Comparison of ENCODE assay signal across 22 mouse cellular contexts in the genomic region with DNA sequence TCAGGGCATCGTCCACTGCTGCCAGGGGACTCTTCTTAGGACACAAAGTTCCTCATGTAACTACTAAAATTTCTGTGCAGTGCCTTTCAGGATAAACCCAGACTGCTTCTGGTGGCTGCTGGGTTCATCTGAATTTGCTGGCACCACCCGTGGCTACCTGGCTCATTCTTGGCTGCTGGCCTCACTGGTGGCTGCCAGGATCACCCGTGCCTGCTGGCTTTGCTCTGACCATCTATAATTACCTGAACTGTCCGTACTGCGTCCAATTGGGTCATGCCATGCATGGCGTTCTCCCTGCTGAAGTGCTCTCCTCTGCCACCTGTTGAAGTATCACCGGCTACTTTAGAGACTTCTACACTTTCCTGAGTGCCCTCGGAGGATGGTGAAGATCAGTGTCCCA. TPM values are rescaled to one million over a fixed set of nuclear protein-coding genes. Genes with fewer than 3 reads are reported as not detected.
A peak's percentile ranks its signal among the peaks of the same experiment; 100 is the strongest.
DNase-seq lines count a peak whose midpoint lies in the region; ATAC-seq lines count a peak whose summit lies in the region.
"Had no signal": no experiment of that assay in that cellular context is flagged by ENCODE, and none has a peak within 500 bp of the region (broad histone marks: within the 10 kb centered on the region; RNA-seq: fewer than 3 reads in every experiment).

No protein-coding gene starts in this region.

- H3K9ac ChIP-seq in kidney, embryonic 14.5 days (ENCODE audit: low read depth, low read length) = no peak overlapping the region
- H3K9ac ChIP-seq: embryonic facial prominence, embryonic 13.5 days; forebrain, embryonic 15.5 days; liver, postnatal 0 days; midbrain, embryonic 15.5 days had no signal

- H3K9me3 ChIP-seq in kidney, embryonic 14.5 days (ENCODE audit: control insufficient read depth, low read length) = no peaks in the 10 kb centered on the region
- H3K9me3 ChIP-seq: embryonic facial prominence, embryonic 13.5 days; forebrain, embryonic 15.5 days; hindbrain, embryonic 10.5 days; midbrain, embryonic 15.5 days had no signal

- intact Hi-C loops in heart, postnatal 25 days (cut with DNase I) = no loop called here
- intact Hi-C loops in heart, postnatal 14 days (cut with DNase I) = no loop called here

- H3K4me3 ChIP-seq in kidney, embryonic 14.5 days (ENCODE audit: low read length) = no peak overlapping the region
- H3K4me3 ChIP-seq: embryonic facial prominence, embryonic 13.5 days; forebrain, embryonic 15.5 days; hindbrain, embryonic 10.5 days; midbrain, embryonic 15.5 days; myocyte had no signal

- H3K27me3 ChIP-seq in kidney, embryonic 14.5 days (ENCODE audit: control insufficient read depth, insufficient read depth, low read length) = no peaks in the 10 kb centered on the region
- H3K27me3 ChIP-seq: embryonic facial prominence, embryonic 13.5 days; forebrain, embryonic 15.5 days; midbrain, embryonic 15.5 days had no signal

- no peak for ATAC-seq in CD4-positive, CD25-positive, alpha-beta regulatory T cell, adult 4 months
- no peak for ATAC-seq in kidney, embryonic 14.5 days (ENCODE audit: low FRiP score, low TSS enrichment)
- ATAC-seq: forebrain, embryonic 15.5 days; liver, postnatal 0 days; midbrain, embryonic 15.5 days had no signal

- DNase-seq in heart, adult 11 months = peak; percentile 92
- DNase-seq in heart, postnatal 25 days (ENCODE audit: low spot score) = no peak
- peak; percentile 79 for DNase-seq in cerebellum, adult 11 months
- peak; percentile 89 for DNase-seq in cerebellum, adult 9-10 months
- DNase-seq in heart, postnatal 14 days = peak; percentile 15 to 16
- DNase-seq: adrenal gland, postnatal 25 days; kidney, adult 18-20 months; kidney, postnatal 10 days; liver, postnatal 0 days; lung, postnatal 14 days; thymus, adult 18-20 months; thymus, postnatal 4 days had no signal

- 92% methylated on average over 8 of the region's 8 CpGs for WGBS in kidney, embryonic 14.5 days

- peaks cover 19% of the 10 kb centered on the region for H3K4me1 ChIP-seq in kidney, embryonic 14.5 days (ENCODE audit: control insufficient read depth, insufficient read depth, low read length)
- H3K4me1 ChIP-seq: forebrain, embryonic 15.5 days; midbrain, embryonic 15.5 days had no signal

- no peak overlapping the region for H3K27ac ChIP-seq in kidney, embryonic 14.5 days (ENCODE audit: low read depth, low read length)
- H3K27ac ChIP-seq: embryonic facial prominence, embryonic 13.5 days; forebrain, embryonic 15.5 days; hindbrain, embryonic 10.5 days; midbrain, embryonic 15.5 days had no signal

- no peaks in the 10 kb centered on the region for H3K36me3 ChIP-seq in kidney, embryonic 14.5 days (ENCODE audit: control insufficient read depth, insufficient read depth, low read length)
- H3K36me3 ChIP-seq: embryonic facial prominence, embryonic 13.5 days; forebrain, embryonic 15.5 days; hindbrain, embryonic 10.5 days; midbrain, embryonic 15.5 days had no signal

- no peak overlapping the region for H3K4me2 ChIP-seq in kidney, embryonic 14.5 days (replicated peaks; ENCODE audit: low read depth, low read length)
- H3K4me2 ChIP-seq: embryonic facial prominence, embryonic 13.5 days; forebrain, embryonic 15.5 days; midbrain, embryonic 15.5 days had no signal

RNA-seq across cellular contexts. Expression of a gene that starts 33.1 kb away (rescaled TPM):
- total RNA-seq in heart, postnatal 25 days (2021) = under 1 TPM; 0.61 to 0.96 TPM
- total RNA-seq in heart, postnatal 14 days (2021) = under 1 TPM; 0.55 to 0.93 TPM
- 1 to 10 TPM; 2.3 to 2.4 TPM for polyA plus RNA-seq in CD4-positive, CD25-positive, alpha-beta regulatory T cell, adult 4 months (2017; shearing (Covaris generic))
- polyA plus RNA-seq in kidney, embryonic 14.5 days (2014; fragmentation: Nextera tagmentation; extraction: Ambion mirVana) = 13.2 and 14.0 TPM in 2 replicates
- total RNA-seq: granulocyte monocyte progenitor cell, adult 5-6 weeks; liver, adult 2 months; megakaryocyte-erythroid progenitor cell, adult 5-6 weeks had no signal
- polyA plus RNA-seq: liver, adult 2 months had no signal
